Mouse (Mus musculus) bone marrow, adult 2 months (tissue): ENCODE results near the gene A830031A19Rik. TPM values are rescaled to one million over a fixed set of nuclear protein-coding genes. Genes with fewer than 3 reads are reported as not detected.

Source experiments
- H3K27ac ChIP-seq: fragments of 200-500 bp; 2 replicates; pipeline ENCODE4 v1.5.1; 2012; ENCODE audit warnings: low read depth, mild to moderate bottlenecking, control low read depth, inconsistent platforms, low read length; ENCODE audit not compliant: control insufficient read depth, poor library complexity, insufficient read depth
- H3K4me1 ChIP-seq: fragments of 200-500 bp; 2 replicates; pipeline ENCODE4 v1.6.1; 2011; ENCODE audit warnings: low read length; ENCODE audit not compliant: control insufficient read depth, insufficient read depth
- H3K4me3 ChIP-seq: fragments of 200-500 bp; replicated peaks from 2 replicates; pipeline ENCODE3; 2011; ENCODE audit warnings: mild to moderate bottlenecking, low read depth, low read length, control low read depth; ENCODE audit not compliant: control insufficient read depth
- CTCF ChIP-seq: fragments of 200-500 bp; IDR thresholded peaks from 2 replicates; pipeline ENCODE4 v1.5.1; 2011; ENCODE audit warnings: low read length, control low read depth; ENCODE audit not compliant: control insufficient read depth, insufficient read depth
- POLR2A ChIP-seq: fragments of 200-500 bp; IDR thresholded peaks from 2 replicates; pipeline ENCODE4 v1.6.1; 2011; ENCODE audit warnings: low read depth, mild to moderate bottlenecking, control low read depth, low read length, borderline replicate concordance; ENCODE audit not compliant: control insufficient read depth
- WGBS: fragments of 180-500 bp; shearing (Covaris S2); methylation state at CpG from one replicate; pipeline ENCODE4 v1.1.7; 2018; 5-methylcytosine and 5-hydroxymethylcytosine counted together
- polyA plus RNA-seq: library from polyadenylated mRNA; stranded (reverse); fragments of >200 nt; gene quantifications from 2 replicates; pipeline ENCODE4 v1.2.4, GENCODE M21; 2011; ENCODE audit warnings: low replicate concordance; ENCODE audit not compliant: missing spikeins, insufficient read depth, insufficient read length

Gene A830031A19Rik
- polyA plus RNA-seq, 1 experiment: not detected

- 81% methylated on average over 7 of the region's 7 CpGs for WGBS
- Histone ChIP-seq H3K4me3 (no peak overlapping the region), H3K27ac (no peak overlapping the region), H3K4me1 (no peaks in the 10 kb centered on the region)
- TF ChIP-seq CTCF (no peak), POLR2A (no peak)
Observed at GRCm38 (mm10) chr11:24000675-24001074, 74.2 kb downstream of the A830031A19Rik start.

Other genes with a start within 250 kb of the A830031A19Rik start
- 1.5 and 3.6 TPM in 2 replicates for gene Papolg, start 179.8 kb downstream of the A830031A19Rik start, polyA plus RNA-seq
- gene Bcl11a, start 3.0 kb upstream of the A830031A19Rik start, polyA plus RNA-seq: 23.1 and 23.5 TPM in 2 replicates